Mouse (Mus musculus) forebrain, embryonic 14.5 days (tissue): ENCODE measurements around the gene Cckar. TPM values are rescaled to one million over a fixed set of nuclear protein-coding genes. Genes with fewer than 3 reads are reported as not detected.
A peak's percentile ranks its signal among the peaks of the same experiment; 100 is the strongest.

Experiments
- ATAC-seq: fragments of 200-750 bp; cut with Nextera tagmentation; 2 replicates; pipeline ENCODE4 v1.8.0; 2017; ENCODE audit warnings: mild to moderate bottlenecking, moderate library complexity
- DNase-seq: peaks from one replicate; pipeline ENCODE4 v3.0.0-alpha.2; 2015; ENCODE audit warnings: low spot score
- H3K27ac ChIP-seq: fragments of 300-500 bp; sonication (generic); 2 replicates; pipeline ENCODE4 v1.5.1; 2014; ENCODE audit warnings: low read depth, mild to moderate bottlenecking, control low read depth, low read length, moderate library complexity
- H3K27me3 ChIP-seq: fragments of 300-500 bp; sonication (generic); replicated peaks from 2 replicates; pipeline ENCODE4 v1.6.1; 2014; ENCODE audit warnings: low read length, control low read depth, mixed read lengths; ENCODE audit not compliant: control insufficient read depth, insufficient read depth
- H3K36me3 ChIP-seq: fragments of 300-500 bp; sonication (generic); 2 replicates; pipeline ENCODE4 v1.6.1; 2014; ENCODE audit warnings: low read length, control low read depth; ENCODE audit not compliant: control insufficient read depth, insufficient read depth
- H3K4me1 ChIP-seq: fragments of 300-500 bp; sonication (generic); 2 replicates; pipeline ENCODE4 v1.6.1; 2014; ENCODE audit warnings: antibody characterized with exemption, low read length, control low read depth; ENCODE audit not compliant: control insufficient read depth, insufficient read depth
- H3K4me2 ChIP-seq: fragments of 300-500 bp; sonication (generic); 2 replicates; pipeline ENCODE4 v1.6.1; 2014; ENCODE audit warnings: mild to moderate bottlenecking, control low read depth, low read length
- H3K4me3 ChIP-seq: fragments of 300-500 bp; sonication (generic); 2 replicates; pipeline ENCODE4 v1.5.1; 2014; ENCODE audit warnings: low read depth, low read length, control low read depth
- H3K9ac ChIP-seq: fragments of 300-500 bp; sonication (generic); 2 replicates; pipeline ENCODE4 v1.6.1; 2014; ENCODE audit warnings: mild to moderate bottlenecking, low read length, control low read depth, moderate library complexity
- H3K9me3 ChIP-seq: fragments of 300-500 bp; sonication (generic); replicated peaks from 2 replicates; pipeline ENCODE4 v1.6.1; 2016; ENCODE audit warnings: low read length, control low read depth, mixed read lengths; ENCODE audit not compliant: control insufficient read depth
- WGBS: fragments of 180-500 bp; shearing (Covaris S2); extraction: QIAGEN DNeasy Blood & Tissue Kit; methylation state at CpG from one replicate; pipeline ENCODE4 v1.1.7; 2014; 5-methylcytosine and 5-hydroxymethylcytosine counted together
- polyA plus RNA-seq: library from polyadenylated mRNA; unstranded; fragments of >200 nt; fragmentation: Nextera tagmentation; extraction: Ambion mirVana; gene quantifications from 2 replicates; pipeline ENCODE4 v1.2.1, GENCODE M21; 2014

Gene Cckar
- polyA plus RNA-seq: 0.54 and 1.4 TPM in 2 replicates

DNA sequence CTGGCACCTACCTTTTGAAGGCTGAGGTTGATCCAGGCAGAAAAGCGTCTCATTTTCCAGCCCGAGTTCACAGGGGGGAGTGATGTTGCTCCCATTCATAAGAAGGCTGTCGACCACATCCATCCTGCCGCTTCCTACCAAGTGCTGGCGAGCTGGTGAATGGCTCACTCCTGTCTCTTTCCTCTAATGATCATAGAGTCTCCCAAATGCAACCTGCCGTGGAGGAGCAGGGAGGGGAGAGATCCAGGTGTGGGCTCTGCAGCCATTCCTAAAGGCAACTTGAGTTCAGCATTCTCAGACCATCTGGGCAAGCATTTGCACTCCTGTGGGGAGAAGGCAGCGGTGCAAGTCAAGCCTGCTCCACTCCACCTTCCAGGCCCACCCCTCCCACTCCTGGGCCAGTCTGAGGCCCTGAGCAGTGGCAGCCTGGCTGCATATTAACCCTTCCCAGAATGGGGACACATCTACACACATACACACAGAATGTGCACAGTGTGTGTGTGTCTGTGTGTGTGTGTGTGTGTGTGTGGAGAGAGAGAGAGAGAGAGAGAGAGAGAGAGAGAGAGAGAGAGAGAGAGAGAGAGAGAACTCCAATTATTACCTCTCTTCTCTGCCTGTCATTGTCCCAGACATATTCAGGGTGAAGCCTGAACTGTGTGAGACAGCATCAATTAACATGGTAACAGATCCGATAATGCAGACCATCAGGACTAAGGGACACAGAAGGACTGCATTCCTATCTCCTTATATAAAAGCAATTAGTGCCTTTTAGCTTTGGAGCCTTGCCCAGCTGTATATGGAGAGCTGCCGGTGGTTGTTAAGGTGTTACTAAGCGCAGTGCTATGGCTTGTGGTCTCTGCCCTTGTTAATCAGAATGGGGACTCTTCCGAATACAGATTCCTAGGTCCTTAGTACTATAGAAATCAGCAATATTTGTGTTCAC is at the start of gene Cckar:
Cckar (minus strand) TSS at position 471 of the 943 bp plus-strand sequence.
- Histone ChIP-seq H3K9me3 (no peaks in the 10 kb centered on the region), H3K27ac (peak within 1 kb of the TSS; percentile 40), H3K4me3 (0 out of 2 replicates have a peak within 1 kb of the TSS, but pooled peaks have one; percentile 2), H3K27me3 (no peaks in the 10 kb centered on the region), H3K4me1 (peaks cover 11% of the 10 kb centered on the region), H3K9ac (peak within 1 kb of the TSS; percentile 5; the same call in 1 of the 2 replicates), H3K36me3 (no peaks in the 10 kb centered on the region), H3K4me2 (peak within 1 kb of the TSS; percentile 28)
- DNase-seq (peak; percentile 85), ATAC-seq (peak; percentile 91)
- WGBS: 10% methylated on average over 11 of the region's 11 CpGs

DNA sequence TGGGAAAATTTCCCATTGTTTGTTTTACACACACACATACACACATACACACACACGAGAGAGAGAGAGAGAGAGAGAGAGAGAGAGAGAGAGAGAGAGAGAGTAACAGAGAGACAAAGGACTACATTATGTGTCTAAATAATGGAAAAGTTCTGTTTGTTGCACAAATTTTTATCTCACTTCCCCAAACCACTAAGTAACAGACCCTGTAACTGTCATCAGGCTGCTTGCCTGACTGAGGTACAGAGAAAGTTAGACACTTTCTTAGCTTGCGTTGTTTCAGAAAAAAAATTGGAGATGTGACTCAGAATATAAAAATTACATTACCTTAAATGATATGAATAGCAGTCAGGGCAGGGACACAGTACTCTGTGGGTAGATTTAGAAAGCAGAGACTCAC is 36.6 kb upstream of the Cckar start:
- Histone ChIP-seq H3K36me3 (no peaks in the 10 kb centered on the region), H3K4me2 (no peak overlapping the region), H3K4me3 (no peak overlapping the region), H3K4me1 (no peaks in the 10 kb centered on the region), H3K27me3 (no peaks in the 10 kb centered on the region), H3K9ac (no peak overlapping the region), H3K27ac (no peak overlapping the region), H3K9me3 (no peaks in the 10 kb centered on the region)
- DNase-seq (no peak), ATAC-seq (no peak)
- 83% methylated on average over 2 of the region's 2 CpGs for WGBS

DNA sequence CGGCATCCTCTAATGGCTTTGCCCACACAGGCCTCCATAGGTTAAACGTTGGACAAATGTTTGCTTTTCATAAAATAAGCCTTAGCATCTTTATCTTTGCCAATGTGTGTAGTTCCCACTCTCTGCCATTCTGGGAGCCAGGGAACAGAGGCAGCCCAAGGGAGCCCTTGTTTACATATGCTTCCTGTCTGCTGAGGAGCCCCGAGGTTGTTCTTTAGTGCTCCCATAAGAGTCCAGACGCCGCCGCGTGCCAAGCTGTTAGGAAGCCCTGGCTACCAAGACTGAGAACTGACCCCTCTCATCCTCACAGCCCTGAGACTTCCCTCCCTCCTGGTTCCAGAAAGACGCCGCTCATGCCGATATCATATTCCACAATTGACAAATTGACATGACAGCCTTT is 25.4 kb upstream of the Cckar start:
- Histone ChIP-seq H3K36me3 (no peaks in the 10 kb centered on the region), H3K4me3 (no peak overlapping the region), H3K4me2 (no peak overlapping the region), H3K27ac (no peak overlapping the region), H3K9me3 (no peaks in the 10 kb centered on the region), H3K9ac (no peak overlapping the region), H3K27me3 (no peaks in the 10 kb centered on the region), H3K4me1 (no peaks in the 10 kb centered on the region)
- DNase-seq (no peak), ATAC-seq (no peak)
- 86% methylated on average over 10 of the region's 10 CpGs for WGBS

DNA sequence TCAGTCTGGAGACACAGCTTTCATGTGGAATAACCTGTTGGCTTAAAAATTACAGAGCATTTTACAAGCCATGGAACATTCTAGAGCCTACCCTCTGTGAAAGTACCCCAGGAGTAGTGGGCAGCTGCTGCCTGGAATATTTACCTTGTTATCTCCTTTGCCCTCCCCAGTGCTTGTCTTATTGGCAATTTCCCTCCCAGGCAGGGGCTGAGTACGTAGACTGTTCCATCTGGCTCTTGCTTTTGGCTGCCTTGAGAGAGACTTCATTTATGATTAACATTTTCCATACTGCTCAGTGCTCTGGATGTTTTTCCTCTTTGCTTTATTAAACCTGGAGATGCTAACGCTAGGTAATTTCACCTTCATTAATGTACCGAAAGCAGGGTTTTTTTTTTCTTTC is 20.1 kb upstream of the Cckar start:
- ATAC-seq (no peak), DNase-seq (no peak)
- no peaks in the 10 kb centered on the region for H3K27me3 ChIP-seq
- no peaks in the 10 kb centered on the region for H3K4me1 ChIP-seq
- H3K36me3 ChIP-seq: no peaks in the 10 kb centered on the region
- no peak overlapping the region for H3K4me3 ChIP-seq
- WGBS: 81% methylated on average over 3 of the region's 3 CpGs
- H3K27ac ChIP-seq: no peak overlapping the region
- no peak overlapping the region for H3K4me2 ChIP-seq
- H3K9me3 ChIP-seq: no peaks in the 10 kb centered on the region
- no peak overlapping the region for H3K9ac ChIP-seq

DNA sequence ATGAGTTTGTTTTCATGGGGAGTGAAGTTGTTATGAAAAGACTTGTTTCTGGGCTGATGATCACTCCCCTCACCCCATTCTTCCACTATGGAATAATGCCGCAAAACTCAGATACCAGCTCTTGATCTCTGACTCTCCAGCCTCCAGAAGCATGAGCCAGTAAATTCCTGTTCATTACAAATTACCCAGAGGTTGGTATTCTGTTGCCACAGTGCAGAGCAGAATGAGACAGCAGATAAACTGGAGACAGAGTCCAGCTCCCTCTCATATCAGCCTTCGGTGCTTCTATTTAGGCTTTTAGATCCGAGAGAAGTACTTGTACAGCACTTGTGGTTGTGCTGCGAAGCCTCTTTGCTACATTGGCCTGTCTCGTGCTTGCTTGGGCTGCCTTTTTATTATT is 18.5 kb upstream of the Cckar start:
- Histone ChIP-seq H3K4me3 (no peak overlapping the region), H3K9ac (no peak overlapping the region), H3K27ac (no peak overlapping the region), H3K27me3 (no peaks in the 10 kb centered on the region), H3K36me3 (no peaks in the 10 kb centered on the region), H3K4me1 (no peaks in the 10 kb centered on the region), H3K9me3 (no peaks in the 10 kb centered on the region), H3K4me2 (no peak overlapping the region)
- 57% methylated on average over 5 of the region's 5 CpGs for WGBS
- ATAC-seq (no peak), DNase-seq (no peak)

DNA sequence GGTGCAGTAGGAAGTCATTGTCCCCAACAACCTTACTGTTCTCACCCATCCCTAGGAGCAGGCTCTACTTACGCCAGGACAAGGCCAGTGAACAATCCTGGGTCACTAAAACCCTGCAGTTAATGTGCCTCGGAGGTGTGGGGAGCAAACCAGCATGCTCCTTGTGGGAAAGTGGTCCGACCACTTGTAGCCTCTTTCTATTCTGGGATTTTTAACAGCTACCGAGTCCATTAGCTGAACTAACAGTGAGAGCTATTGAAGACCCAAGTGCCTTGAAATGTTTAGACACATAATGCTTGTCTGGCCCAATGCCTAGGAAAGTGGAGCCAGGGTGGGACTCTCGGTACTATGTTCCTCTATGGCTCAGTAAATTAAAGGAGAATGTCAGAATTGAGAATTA is 9.0 kb upstream of the Cckar start:
- Histone ChIP-seq H3K4me3 (no peak overlapping the region), H3K9me3 (no peaks in the 10 kb centered on the region), H3K36me3 (no peaks in the 10 kb centered on the region), H3K4me1 (no peaks in the 10 kb centered on the region), H3K27ac (no peak overlapping the region), H3K4me2 (no peak overlapping the region), H3K9ac (no peak overlapping the region), H3K27me3 (no peaks in the 10 kb centered on the region)
- ATAC-seq (no peak), DNase-seq (no peak)
- 57% methylated on average over 5 of the region's 5 CpGs for WGBS

DNA sequence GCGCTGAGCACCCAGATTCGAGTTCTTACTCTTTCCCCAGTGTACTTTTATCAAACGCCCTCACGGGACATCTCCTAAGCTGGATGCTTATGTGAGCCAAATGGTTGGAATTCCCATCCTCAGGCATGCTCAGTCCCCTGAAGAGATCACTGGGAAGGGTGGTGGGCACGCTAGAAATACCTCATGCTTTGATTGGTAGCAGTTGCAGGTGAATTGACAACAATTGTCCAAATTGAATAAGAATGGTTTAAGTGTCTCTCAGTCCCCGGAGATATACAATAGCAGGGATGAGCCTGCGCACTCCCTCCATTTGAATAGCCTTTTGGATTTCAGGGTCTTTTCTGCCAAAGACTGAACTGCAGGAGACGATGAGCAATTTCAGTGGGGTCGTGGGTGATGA is 3.8 kb upstream of the Cckar start:
- no peak overlapping the region for H3K27ac ChIP-seq
- H3K9ac ChIP-seq: no peak overlapping the region
- no peaks in the 10 kb centered on the region for H3K36me3 ChIP-seq
- no peak for ATAC-seq
- H3K27me3 ChIP-seq: no peaks in the 10 kb centered on the region
- H3K4me3 ChIP-seq: no peak overlapping the region
- H3K4me1 ChIP-seq: peaks cover 11% of the 10 kb centered on the region
- H3K4me2 ChIP-seq: no peak overlapping the region
- DNase-seq: no peak
- 65% methylated on average over 9 of the region's 9 CpGs for WGBS
- no peaks in the 10 kb centered on the region for H3K9me3 ChIP-seq

DNA sequence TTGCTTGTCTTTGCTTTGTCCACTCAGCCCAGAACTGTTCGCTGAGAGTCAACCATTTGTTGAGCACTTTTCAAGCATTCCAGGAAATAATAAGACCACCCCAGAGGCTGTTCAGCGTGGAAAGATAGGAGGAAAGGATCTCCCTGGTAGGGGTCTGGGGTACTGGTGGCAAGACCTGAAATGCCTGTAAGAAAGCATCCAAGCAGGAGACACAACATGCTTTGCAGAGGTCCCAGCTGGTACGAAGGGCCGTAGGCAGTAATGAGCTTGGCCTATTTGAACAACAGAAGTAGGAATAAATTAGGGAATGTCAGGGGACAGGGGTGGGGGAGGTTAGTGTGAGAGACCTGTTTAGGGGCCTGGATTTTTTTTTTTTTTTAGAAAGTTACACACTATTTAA is 686 bp upstream of the Cckar start:
- ATAC-seq (peak; percentile 60), DNase-seq (peak; percentile 39)
- no peak overlapping the region for H3K4me2 ChIP-seq
- WGBS: 9% methylated on average over 4 of the region's 4 CpGs
- H3K27me3 ChIP-seq: no peaks in the 10 kb centered on the region
- peaks cover 11% of the 10 kb centered on the region for H3K4me1 ChIP-seq
- H3K27ac ChIP-seq: peak overlapping the region; percentile 40; the same call in 1 of the 2 replicates
- no peaks in the 10 kb centered on the region for H3K9me3 ChIP-seq
- H3K36me3 ChIP-seq: no peaks in the 10 kb centered on the region
- H3K4me3 ChIP-seq: no peak overlapping the region
- H3K9ac ChIP-seq: no peak overlapping the region

DNA sequence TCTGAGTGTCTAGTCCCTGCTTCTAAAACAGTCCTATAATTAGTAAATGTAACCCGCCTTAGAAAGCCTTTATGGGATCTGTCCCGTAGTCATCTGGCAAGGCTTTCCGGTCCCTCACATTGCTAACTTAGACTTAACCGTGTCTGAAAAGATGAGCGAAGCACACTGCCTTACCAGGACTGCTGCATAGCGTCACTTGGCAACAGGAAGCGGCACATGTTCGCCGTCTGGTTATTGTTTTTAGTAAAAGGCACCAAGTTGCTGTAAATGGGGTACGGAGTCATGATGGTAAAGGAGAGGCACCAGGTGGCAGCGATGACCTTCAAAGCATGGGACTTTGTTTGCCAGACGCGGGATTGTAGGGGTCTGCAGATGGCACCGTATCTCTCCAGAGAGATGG is 4.8 kb downstream of the Cckar start:
- Histone ChIP-seq H3K9ac (no peak overlapping the region), H3K9me3 (no peaks in the 10 kb centered on the region), H3K36me3 (no peaks in the 10 kb centered on the region), H3K27me3 (no peaks in the 10 kb centered on the region), H3K4me1 (peaks cover 6% of the 10 kb centered on the region), H3K4me3 (no peak overlapping the region), H3K4me2 (no peak overlapping the region), H3K27ac (no peak overlapping the region)
- ATAC-seq (no peak), DNase-seq (no peak)
- 89% methylated on average over 14 of the region's 14 CpGs for WGBS
